Mouse (Mus musculus) left cerebral cortex, adult 9 months (tissue): Measurements from ENCODE around the gene Gm1043.
A peak's percentile ranks its signal among the peaks of the same experiment; 100 is the strongest.

ENCODE experiments used
- DNase-seq, 2 experiments: peaks; one replicate each; pipeline ENCODE4 v3.0.0; 2022; ENCODE audit warnings: low spot score in 2 of 2

Gm1043 gene

GRCm38 (mm10) chr5:37198011-37198688 lies 113.0 kb downstream of the Gm1043 start:
- DNase-seq = no peak

- DNase-seq = no peak
These were observed 117.1 kb downstream of the Gm1043 start for GRCm38 (mm10) chr5:37202285-37202684.

- no peak for DNase-seq
These were observed 119.7 kb downstream of the Gm1043 start for GRCm38 (mm10) chr5:37204886-37205285.

GRCm38 (mm10) chr5:37205420-37205819 lies 120.2 kb downstream of the Gm1043 start:
- DNase-seq = no peak

GRCm38 (mm10) chr5:37206364-37206763 lies 121.2 kb downstream of the Gm1043 start:
- no peak for DNase-seq

GRCm38 (mm10) chr5:37212938-37213708 lies 128.0 kb downstream of the Gm1043 start:
- peak in 1 of 2 experiments; percentile 46 for DNase-seq

- no peak for DNase-seq
These were observed 128.5 kb downstream of the Gm1043 start for GRCm38 (mm10) chr5:37213709-37214103.

- no peak for DNase-seq
These were observed 129.4 kb downstream of the Gm1043 start for GRCm38 (mm10) chr5:37214614-37215013.

- DNase-seq = no peak
These were observed 130.1 kb downstream of the Gm1043 start for GRCm38 (mm10) chr5:37215276-37215675.

GRCm38 (mm10) chr5:37219615-37220014 lies 134.4 kb downstream of the Gm1043 start:
- no peak for DNase-seq

- DNase-seq = peak in 1 of 2 experiments; percentile 58
These were observed 135.4 kb downstream of the Gm1043 start for GRCm38 (mm10) chr5:37220575-37220974.

GRCm38 (mm10) chr5:37221563-37221962 lies 136.4 kb downstream of the Gm1043 start:
- no peak for DNase-seq

- no peak for DNase-seq
These were observed 137.1 kb downstream of the Gm1043 start for GRCm38 (mm10) chr5:37222316-37222715.

- peak in 1 of 2 experiments; percentile 21 for DNase-seq
These were observed 140.5 kb downstream of the Gm1043 start for GRCm38 (mm10) chr5:37225708-37226107.

- peak in 1 of 2 experiments; percentile 30 for DNase-seq
These were observed 142.9 kb downstream of the Gm1043 start for GRCm38 (mm10) chr5:37227956-37228680.

- no peak for DNase-seq
These were observed 143.7 kb downstream of the Gm1043 start for GRCm38 (mm10) chr5:37228894-37229293.

- peak; percentile 74 to 82 for DNase-seq
These were observed 147.9 kb downstream of the Gm1043 start for GRCm38 (mm10) chr5:37233010-37233557.

GRCm38 (mm10) chr5:37238654-37239053 lies 153.5 kb downstream of the Gm1043 start:
- peak in 1 of 2 experiments; percentile 56 for DNase-seq

- no peak for DNase-seq
These were observed 155.4 kb downstream of the Gm1043 start for GRCm38 (mm10) chr5:37240550-37240949.

GRCm38 (mm10) chr5:37241224-37241623 lies 156.1 kb downstream of the Gm1043 start:
- no peak for DNase-seq

GRCm38 (mm10) chr5:37241651-37242151 lies 156.5 kb downstream of the Gm1043 start, which contains the start of gene Crmp1:
Crmp1 (plus strand) TSS chr5:37241940.
- peak in 1 of 2 experiments; percentile 84 for DNase-seq
